Comparison of ENCODE assay signal across 13 mouse cellular contexts in the genomic region with DNA sequence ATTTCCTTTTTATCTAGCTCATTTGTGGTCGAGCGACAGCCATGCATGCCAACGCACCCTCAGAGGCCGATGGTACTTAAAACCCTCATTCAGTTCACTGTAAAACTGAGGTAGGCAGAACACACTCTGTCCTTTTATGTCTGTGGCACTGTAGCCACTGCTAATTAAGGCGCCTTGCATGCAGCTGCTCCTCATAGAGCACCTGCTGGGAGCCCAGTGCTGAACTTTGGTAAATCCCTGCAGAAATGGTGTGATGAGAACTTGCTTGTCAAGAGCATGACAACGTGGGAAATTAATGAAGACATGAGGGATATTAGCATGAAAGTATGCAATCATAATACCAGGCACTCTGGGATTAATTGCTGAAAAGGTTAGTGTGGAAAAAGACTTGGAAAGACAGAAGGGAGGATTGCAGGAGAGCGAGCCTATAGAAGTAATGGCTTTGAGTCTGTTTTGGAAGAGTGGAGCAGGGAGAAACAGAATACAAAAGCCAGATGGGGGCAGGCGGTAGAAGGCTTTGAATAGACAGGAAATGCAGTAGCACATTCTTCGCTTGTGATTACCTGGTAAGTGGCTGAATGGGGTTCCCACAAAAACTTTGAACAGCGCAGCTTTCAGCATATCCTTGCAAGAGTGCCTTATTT. TPM values are rescaled to one million over a fixed set of nuclear protein-coding genes. Genes with fewer than 3 reads are reported as not detected.
DNase-seq lines count a peak whose midpoint lies in the region; ATAC-seq and TF ChIP-seq lines count a peak whose summit lies in the region.
"Had no signal": no experiment of that assay in that cellular context is flagged by ENCODE, and none has a peak within 500 bp of the region (broad histone marks: within the 10 kb centered on the region; RNA-seq: fewer than 3 reads in every experiment).

No protein-coding gene starts in this region.

- no peaks in the 10 kb centered on the region; the same call in 1 of the 2 replicates for H3K9me3 ChIP-seq in forebrain, embryonic 11.5 days (ENCODE audit: control insufficient read depth, low read length)
- no peaks in the 10 kb centered on the region for H3K9me3 ChIP-seq in neural tube, embryonic 14.5 days (ENCODE audit: control insufficient read depth, low read length)
- no peaks in the 10 kb centered on the region for H3K9me3 ChIP-seq in heart, embryonic 10.5 days
- H3K9me3 ChIP-seq: liver, embryonic 15.5 days had no signal

- H3K36me3 ChIP-seq in thymus, adult 2 months (ENCODE audit: control insufficient read depth, insufficient read depth, low read length): peaks cover 6% of the 10 kb centered on the region; the same call in 1 of the 2 replicates
- H3K36me3 ChIP-seq in forebrain, embryonic 11.5 days (ENCODE audit: control insufficient read depth, insufficient read depth, low read length): no peaks in the 10 kb centered on the region
- H3K36me3 ChIP-seq in neural tube, embryonic 14.5 days (ENCODE audit: control insufficient read depth, insufficient read depth, low read length): no peaks in the 10 kb centered on the region
- no peaks in the 10 kb centered on the region for H3K36me3 ChIP-seq in heart, embryonic 10.5 days
- H3K36me3 ChIP-seq: liver, embryonic 15.5 days had no signal

- peak overlapping the region; percentile 12; the same call in 1 of the 2 replicates for H3K4me2 ChIP-seq in forebrain, embryonic 11.5 days (ENCODE audit: low read depth, low read length, severe bottlenecking)
- no peak overlapping the region for H3K4me2 ChIP-seq in neural tube, embryonic 14.5 days (ENCODE audit: low read depth, low read length)
- H3K4me2 ChIP-seq: liver, embryonic 15.5 days had no signal

- peak; percentile 94 for ATAC-seq in forebrain, embryonic 11.5 days (replicated peaks; ENCODE audit: low FRiP score)
- ATAC-seq in neural tube, embryonic 14.5 days (ENCODE audit: low read depth): peak; percentile 87
- ATAC-seq: intestine, embryonic 16.5 days had no signal

- no peak for TF ChIP-seq POLR2A in thymus, adult 2 months (IDR thresholded peaks at IDR 0.05; ENCODE audit: control insufficient read depth, extremely low read depth, insufficient read depth, low read length, poor library complexity)

- 36% methylated on average over 10 of the region's 10 CpGs for WGBS in thymus, adult 2 months
- 5% methylated on average over 10 of the region's 10 CpGs for WGBS in forebrain, embryonic 11.5 days
- WGBS in neural tube, embryonic 14.5 days: 6% methylated on average over 10 of the region's 10 CpGs
- 28% methylated on average over 10 of the region's 10 CpGs for WGBS in heart, embryonic 10.5 days

- no peak for DNase-seq in thymus, adult 2 months
- DNase-seq in thymus, postnatal 25 days: no peak
- peak; percentile 78 for DNase-seq in forebrain, embryonic 11.5 days (ENCODE audit: low spot score)
- DNase-seq in hindlimb bud, embryonic 11.5 days (ENCODE audit: extremely low spot score, low read depth, low spot score): peak; percentile 54
- no peak for DNase-seq in heart, embryonic 10.5 days (ENCODE audit: low spot score)
- no peak for DNase-seq in layer of hippocampus, postnatal 10 days (ENCODE audit: low spot score in 2 of 2)
- DNase-seq in spleen, postnatal 14 days (ENCODE audit: low spot score in 2 of 2): no peak
- DNase-seq: cerebellum, adult 18-20 months had no signal

- H3K4me1 ChIP-seq in thymus, adult 2 months (replicated peaks; ENCODE audit: control insufficient read depth, insufficient read depth, low read length): peaks cover 7% of the 10 kb centered on the region
- H3K4me1 ChIP-seq in forebrain, embryonic 11.5 days (replicated peaks; ENCODE audit: control insufficient read depth, insufficient read depth, low read length): peaks cover 15% of the 10 kb centered on the region; the same call in 1 of the 2 replicates
- peaks cover 7% of the 10 kb centered on the region for H3K4me1 ChIP-seq in neural tube, embryonic 14.5 days (ENCODE audit: control insufficient read depth, insufficient read depth, low read length)
- 0 out of 2 replicates have a peak, but pooled peaks cover 5% of the 10 kb centered on the region for H3K4me1 ChIP-seq in heart, embryonic 10.5 days
- H3K4me1 ChIP-seq: liver, embryonic 15.5 days had no signal

- H3K27me3 ChIP-seq in thymus, adult 2 months (ENCODE audit: control insufficient read depth, insufficient read depth, low read length): no peaks in the 10 kb centered on the region
- H3K27me3 ChIP-seq in forebrain, embryonic 11.5 days (ENCODE audit: control insufficient read depth, insufficient read depth, low read length): no peaks in the 10 kb centered on the region
- H3K27me3 ChIP-seq in neural tube, embryonic 14.5 days (ENCODE audit: control insufficient read depth, insufficient read depth, low read length): no peaks in the 10 kb centered on the region
- H3K27me3 ChIP-seq in heart, embryonic 10.5 days (ENCODE audit: insufficient read depth, poor library complexity, severe bottlenecking): no peaks in the 10 kb centered on the region
- H3K27me3 ChIP-seq: liver, embryonic 15.5 days had no signal

- H3K4me3 ChIP-seq in thymus, adult 2 months (ENCODE audit: control insufficient read depth, insufficient read depth, low read length): no peak overlapping the region
- no peak overlapping the region for H3K4me3 ChIP-seq in forebrain, embryonic 11.5 days (ENCODE audit: low read depth, low read length)
- no peak overlapping the region for H3K4me3 ChIP-seq in neural tube, embryonic 14.5 days (ENCODE audit: low read depth, low read length)
- H3K4me3 ChIP-seq in heart, embryonic 10.5 days: no peak overlapping the region
- H3K4me3 ChIP-seq: erythroblast, embryonic 14.5 days; liver, embryonic 15.5 days had no signal

- no peak for TF ChIP-seq CTCF in thymus, adult 2 months (IDR thresholded peaks at IDR 0.05; ENCODE audit: borderline replicate concordance, control insufficient read depth, extremely low read depth, insufficient read depth, low read length, poor library complexity)

- H3K9ac ChIP-seq in forebrain, embryonic 11.5 days (ENCODE audit: low read length): no peak overlapping the region
- no peak overlapping the region for H3K9ac ChIP-seq in neural tube, embryonic 14.5 days (replicated peaks; ENCODE audit: low read depth, low read length)
- H3K9ac ChIP-seq: liver, embryonic 15.5 days had no signal

- H3K27ac ChIP-seq in thymus, adult 2 months (ENCODE audit: control insufficient read depth, insufficient read depth, low read length): 0 out of 2 replicates have a peak overlapping the region, but pooled peaks have one; percentile 4
- H3K27ac ChIP-seq in forebrain, embryonic 11.5 days (ENCODE audit: low read depth, low read length): peak overlapping the region; percentile 91
- no peak overlapping the region for H3K27ac ChIP-seq in neural tube, embryonic 14.5 days (ENCODE audit: low read depth, low read length)
- no peak overlapping the region for H3K27ac ChIP-seq in heart, embryonic 10.5 days
- H3K27ac ChIP-seq: liver, embryonic 15.5 days; stomach, postnatal 0 days had no signal

RNA-seq across cellular contexts. Expression of gene Stat1, which starts 39.4 kb away (rescaled TPM):
- polyA plus RNA-seq in thymus, adult 2 months (2012; rRNA removed): 235 and 255 TPM in 2 replicates
- polyA plus RNA-seq in forebrain, embryonic 11.5 days (2014; fragmentation: Nextera tagmentation; extraction: Ambion mirVana): 15.6 and 17.4 TPM in 2 replicates
- 13.1 and 18.3 TPM in 2 replicates for polyA plus RNA-seq in neural tube, embryonic 14.5 days (2014; fragmentation: Nextera tagmentation; extraction: Ambion mirVana)
- 17.9 and 25.8 TPM in 2 replicates for polyA plus RNA-seq in heart, embryonic 10.5 days (2016; fragmentation: Nextera tagmentation; extraction: Ambion mirVana)
- 10 to 100 TPM; 13.1 to 15.2 TPM for total RNA-seq in layer of hippocampus, postnatal 10 days (2021)

Comparison
In these comparisons a context has a peak if more than half of its experiments do, and no peak if none do; other contexts are left out.
1. DNase-seq: peak in forebrain, embryonic 11.5 days (single experiment) and hindlimb bud, embryonic 11.5 days (single experiment); none in thymus, adult 2 months (single experiment), thymus, postnatal 25 days (single experiment), heart, embryonic 10.5 days (single experiment), layer of hippocampus, postnatal 10 days (0 of 2) and spleen, postnatal 14 days (0 of 2).
2. H3K27ac ChIP-seq: peak in thymus, adult 2 months (single experiment) and forebrain, embryonic 11.5 days (single experiment); none in neural tube, embryonic 14.5 days (single experiment) and heart, embryonic 10.5 days (single experiment).